Mouse (Mus musculus) adrenal gland (tissue): ENCODE measurements around the gene Rgs11.
"Not testable (repeated sequence)": the region's sequence is repeated elsewhere in the genome, so short reads cannot be mapped to it uniquely, and the experiment has no call there.

Source experiments
- intact Hi-C: fragments of 180-260 bp; cut with DNase I; formaldehyde crosslinking; loops from one replicate; pipeline ENCODE4 v1.15.1; 2025
- long read RNA-seq, 2 experiments: library from polyadenylated mRNA; unstranded; transcript quantifications; one replicate each; pipeline ENCODE4 v2.0.0; 2020; ENCODE audit warnings: borderline replicate concordance in 1 of 2; ENCODE audit not compliant: insufficient replicate concordance in 1 of 2

The Rgs11 gene
- long read RNA-seq, experiment 1, partial matches to known transcripts = 5 of 30 reads
- long read RNA-seq, experiment 1, other reads (novel, unspliced or antisense) = 23 of 30 reads
- long read RNA-seq, experiment 2, partial matches to known transcripts = 6 of 28 reads
- long read RNA-seq, experiment 2, other reads (novel, unspliced or antisense) = 20 of 28 reads

- intact Hi-C loops = loop anchor here (5.0 kb wide), 1 partner anchor 40 kb away; the partner anchor contains the start of gene Fam234a
Measured at GRCm38 (mm10) chr17:26202737-26203136, at the start of gene Rgs11. Gene Rgs11 (plus strand): TSS chr17:26202951.

DNA sequence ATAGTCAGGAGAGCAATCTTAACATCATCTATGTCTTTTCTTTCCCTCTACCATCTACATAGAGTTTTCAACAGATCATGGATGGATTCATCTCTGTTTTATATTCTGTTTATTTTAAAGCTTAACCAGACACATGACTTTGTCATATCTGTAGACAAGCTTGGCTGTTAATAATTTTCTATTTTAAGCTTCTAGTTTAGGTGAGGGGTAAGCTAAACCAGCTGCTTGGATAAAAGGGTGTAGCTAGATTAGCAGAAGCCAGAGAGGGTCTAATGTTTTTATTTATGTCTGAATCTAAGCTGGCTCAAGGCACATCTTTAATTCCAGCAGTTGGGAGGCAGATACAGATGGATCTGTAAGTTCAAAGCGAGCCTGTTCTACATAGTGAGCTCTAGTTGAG, 40.0 kb upstream of the Rgs11 start:
- intact Hi-C loops = no loop called here

DNA sequence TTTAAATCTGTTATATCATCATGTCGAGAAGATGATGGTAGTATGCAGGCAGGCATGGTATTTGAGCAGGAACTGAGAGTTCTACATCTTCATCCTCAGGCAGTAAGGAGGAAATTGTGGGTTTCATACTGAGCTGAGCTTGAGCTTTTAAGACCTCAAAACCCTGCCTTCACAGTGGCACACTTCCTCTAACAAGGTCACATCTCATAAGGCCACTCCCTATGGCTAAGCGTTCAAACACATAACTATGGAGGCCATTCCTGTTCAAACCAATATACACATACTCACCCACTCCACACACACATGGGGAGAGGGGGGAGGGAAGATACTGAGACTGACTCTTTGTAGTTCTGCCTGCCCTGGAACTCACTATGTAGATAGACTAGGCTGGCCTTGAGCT, 34.7 kb upstream of the Rgs11 start:
- intact Hi-C loops = no loop called here

GRCm38 (mm10) chr17:26175248-26175647, 27.5 kb upstream of the Rgs11 start:
- intact Hi-C loops = not testable (repeated sequence)

GRCm38 (mm10) chr17:26178611-26179010, 24.1 kb upstream of the Rgs11 start:
- intact Hi-C loops = no loop called here

- intact Hi-C loops = no loop called here
Measured at GRCm38 (mm10) chr17:26181179-26181578, 21.6 kb upstream of the Rgs11 start.

- intact Hi-C loops = no loop called here
Measured at GRCm38 (mm10) chr17:26187592-26187991, 15.2 kb upstream of the Rgs11 start.

GRCm38 (mm10) chr17:26188091-26188805, 14.5 kb upstream of the Rgs11 start:
- intact Hi-C loops = no loop called here

DNA sequence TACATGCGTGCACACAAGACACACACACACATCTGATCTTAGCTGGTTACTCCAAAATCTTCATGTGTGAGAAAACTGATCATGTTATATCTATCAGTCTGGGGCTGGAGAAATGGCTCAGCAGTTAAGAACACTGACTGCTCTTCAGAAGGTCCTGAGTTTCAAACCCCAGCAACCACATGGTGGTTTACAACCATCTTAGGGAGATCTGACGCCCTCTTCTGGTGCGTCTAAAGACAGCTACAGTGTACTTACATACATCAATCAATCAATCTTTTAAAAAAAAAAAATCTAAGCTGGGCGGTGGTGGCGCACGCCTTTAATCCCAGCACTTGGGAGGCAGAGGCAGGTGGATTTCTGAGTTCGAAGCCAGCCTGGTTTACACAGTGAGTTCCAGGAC, 11.3 kb upstream of the Rgs11 start:
- intact Hi-C loops = loop anchor here (5.0 kb wide), 1 partner anchor 74 kb away; no protein-coding TSS in a partner anchor

- intact Hi-C loops = loop anchor here (5.0 kb wide), 1 partner anchor 75 kb away; no protein-coding TSS in a partner anchor
Measured at GRCm38 (mm10) chr17:26192481-26193190, 10.1 kb upstream of the Rgs11 start.

DNA sequence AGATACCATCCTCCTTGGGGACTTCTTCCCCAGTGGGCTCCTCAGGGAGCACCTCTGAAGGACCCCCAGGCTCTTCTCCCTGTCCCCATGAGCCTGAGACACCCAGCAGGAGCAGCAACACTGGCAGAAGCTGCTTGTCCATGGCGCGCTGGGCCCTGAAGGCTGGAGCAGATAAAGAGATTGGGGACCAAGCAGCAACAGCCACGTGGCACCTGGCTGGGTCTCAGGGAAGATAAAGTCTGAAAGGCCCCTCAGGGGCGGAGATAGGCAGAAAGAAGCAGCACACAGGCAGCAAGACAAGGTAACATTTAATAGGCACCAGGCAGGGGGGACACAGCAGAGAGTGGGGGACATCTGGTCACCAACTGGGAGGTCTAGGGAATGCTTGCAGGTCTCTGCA, 3.9 kb upstream of the Rgs11 start, which contains the start of gene Pdia2:
TSS of gene Pdia2 (minus strand) at position 196 of the 400 bp plus-strand sequence.
- intact Hi-C loops = no loop called here

- intact Hi-C loops = loop anchor here (5.0 kb wide), 1 partner anchor 41 kb away; the partner anchor contains the start of gene Fam234a
Measured at GRCm38 (mm10) chr17:26200831-26201705, 1.7 kb upstream of the Rgs11 start.

GRCm38 (mm10) chr17:26201998-26202397, 753 bp upstream of the Rgs11 start:
- intact Hi-C loops = loop anchor here (5.0 kb wide), 1 partner anchor 40 kb away; the partner anchor contains the start of gene Fam234a

DNA sequence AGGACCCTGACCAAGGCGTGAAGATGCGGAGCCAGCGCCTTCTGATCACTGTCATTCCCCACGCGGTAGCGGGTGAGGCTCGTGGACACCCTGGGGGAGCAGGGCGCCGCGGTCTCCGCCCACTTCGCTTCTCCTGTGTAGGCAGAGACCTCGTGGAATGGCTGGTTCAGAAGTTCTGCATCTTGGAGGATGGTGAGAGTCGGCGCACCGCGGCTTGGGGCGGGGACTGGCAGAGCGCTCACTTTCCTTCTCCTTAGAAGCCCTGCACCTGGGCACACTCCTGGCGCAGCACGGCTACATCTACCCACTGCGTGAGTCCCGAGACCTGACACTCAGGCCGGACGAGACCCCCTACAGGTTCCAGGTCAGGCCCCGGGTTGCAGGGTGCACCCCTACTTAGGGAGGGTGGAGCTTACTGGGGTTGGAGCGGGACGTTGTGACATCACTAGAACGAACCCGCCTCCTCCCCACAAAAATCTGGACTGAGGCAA, 615 bp downstream of the Rgs11 start:
- intact Hi-C loops = loop anchor here (5.0 kb wide), 1 partner anchor 39 kb away; the partner anchor contains the start of gene Fam234a

DNA sequence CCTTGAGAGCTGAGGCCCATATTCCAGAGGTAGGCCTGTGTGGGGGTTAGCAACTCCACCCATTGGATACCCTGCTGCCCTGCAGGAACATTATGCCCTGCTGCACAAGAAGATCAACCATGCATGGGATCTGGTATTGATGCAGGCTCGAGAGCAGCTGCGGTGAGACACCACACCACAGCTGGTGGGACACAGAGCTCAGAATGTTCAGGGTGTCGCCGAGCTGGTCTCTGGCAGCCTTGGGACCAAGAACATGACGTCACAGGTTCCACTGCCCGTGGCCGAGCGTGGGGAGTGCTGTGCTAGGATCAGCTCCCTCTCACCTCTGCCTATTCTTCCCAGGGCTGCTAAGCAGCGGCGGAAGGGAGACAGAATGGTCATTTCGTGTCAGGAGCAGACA, 2.0 kb downstream of the Rgs11 start:
- intact Hi-C loops = loop anchor here (5.0 kb wide), 1 partner anchor 38 kb away; the partner anchor contains the start of gene Fam234a

- intact Hi-C loops = no loop called here
Measured at GRCm38 (mm10) chr17:26206392-26206791, 3.6 kb downstream of the Rgs11 start.

DNA sequence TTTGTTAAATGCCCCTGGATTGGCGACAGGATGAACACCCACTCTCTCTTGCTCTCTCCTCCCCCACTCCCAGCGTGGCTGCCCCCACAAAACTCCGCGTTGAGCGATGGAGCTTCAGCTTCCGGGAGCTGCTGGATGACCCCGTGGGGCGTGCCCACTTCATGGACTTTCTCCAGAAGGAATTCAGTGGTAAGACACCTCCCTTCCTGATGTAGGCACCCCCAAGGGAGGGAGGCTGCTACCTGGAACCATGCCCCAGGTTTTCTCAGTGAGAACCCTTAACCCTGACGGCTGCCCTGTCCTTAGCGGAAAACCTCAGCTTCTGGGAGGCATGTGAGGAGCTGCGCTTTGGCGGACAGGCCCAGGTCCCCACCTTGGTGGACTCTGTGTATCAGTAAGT, 4.9 kb downstream of the Rgs11 start, which contains the start of gene Arhgdig:
TSS of gene Arhgdig (minus strand) at position 101 of the 400 bp plus-strand sequence.
- intact Hi-C loops = no loop called here

DNA sequence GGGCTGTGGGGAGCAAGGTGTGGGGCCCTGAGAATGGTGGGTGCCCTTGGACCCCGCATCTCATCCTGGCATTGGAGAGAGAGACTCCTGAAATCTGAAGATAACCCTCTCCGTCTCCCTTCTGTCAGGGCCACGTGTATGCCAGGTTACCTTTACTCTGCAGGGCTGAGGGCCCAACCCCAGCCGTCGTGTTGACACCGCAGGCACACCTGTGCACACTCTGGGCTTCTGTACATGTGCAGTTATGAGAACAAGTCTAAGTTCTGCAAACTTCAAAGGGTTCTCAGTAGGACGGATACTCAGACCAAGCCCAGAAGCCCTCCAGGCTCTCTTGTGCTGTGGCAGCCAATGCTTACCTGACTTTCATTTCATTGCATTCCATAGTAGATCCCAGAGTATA, 9.5 kb downstream of the Rgs11 start:
- intact Hi-C loops = no loop called here

- intact Hi-C loops = no loop called here
Measured at GRCm38 (mm10) chr17:26212681-26213080, 9.9 kb downstream of the Rgs11 start.

- intact Hi-C loops = no loop called here
Measured at GRCm38 (mm10) chr17:26221508-26221907, 18.8 kb downstream of the Rgs11 start.
